Mouse (Mus musculus): ENCODE data around the gene Rnf114.

The Rnf114 gene

GRCm38 (mm10) chr2:167506546-167507260 is 14.3 kb downstream of the Rnf114 start:
- no peak for DNase-seq

GRCm38 (mm10) chr2:167507719-167508385 is 15.4 kb downstream of the Rnf114 start:
- DNase-seq: no peak

GRCm38 (mm10) chr2:167508569-167508968 is 16.1 kb downstream of the Rnf114 start:
- no peak for DNase-seq

GRCm38 (mm10) chr2:167510485-167510884 is 18.0 kb downstream of the Rnf114 start:
- DNase-seq: no peak

- no peak for DNase-seq
Observed at GRCm38 (mm10) chr2:167512365-167512764, 19.9 kb downstream of the Rnf114 start.

- no peak for DNase-seq
Observed at GRCm38 (mm10) chr2:167512970-167513369, 20.5 kb downstream of the Rnf114 start.

- no peak for DNase-seq
Observed at GRCm38 (mm10) chr2:167514641-167515040, 22.2 kb downstream of the Rnf114 start.

GRCm38 (mm10) chr2:167515688-167516087 is 23.2 kb downstream of the Rnf114 start:
- DNase-seq: no peak

GRCm38 (mm10) chr2:167519606-167520252 is 27.3 kb downstream of the Rnf114 start:
- no peak for DNase-seq

GRCm38 (mm10) chr2:167528278-167528677 is 35.8 kb downstream of the Rnf114 start:
- DNase-seq: no peak

GRCm38 (mm10) chr2:167529935-167530513 is 37.6 kb downstream of the Rnf114 start:
- no peak for DNase-seq

- DNase-seq: no peak
Observed at GRCm38 (mm10) chr2:167530536-167530935, 38.1 kb downstream of the Rnf114 start.

GRCm38 (mm10) chr2:167532131-167532530 is 39.7 kb downstream of the Rnf114 start:
- no peak for DNase-seq

- no peak for DNase-seq
Observed at GRCm38 (mm10) chr2:167533880-167534279, 41.4 kb downstream of the Rnf114 start.

- no peak for DNase-seq
Observed at GRCm38 (mm10) chr2:167536320-167536945, 44.0 kb downstream of the Rnf114 start.

GRCm38 (mm10) chr2:167537476-167538297 is 45.2 kb downstream of the Rnf114 start, which contains the start of gene Snai1:
TSS of gene Snai1 (plus strand) at chr2:167538195.
- peak; percentile 93 to 94 for DNase-seq

GRCm38 (mm10) chr2:167538671-167539306 is 46.3 kb downstream of the Rnf114 start:
- no peak for DNase-seq

- DNase-seq: no peak
Observed at GRCm38 (mm10) chr2:167539536-167540476, 47.4 kb downstream of the Rnf114 start.

GRCm38 (mm10) chr2:167540477-167541110 is 48.1 kb downstream of the Rnf114 start:
- DNase-seq: no peak

- DNase-seq: no peak
Observed at GRCm38 (mm10) chr2:167541324-167541723, 48.9 kb downstream of the Rnf114 start.

Data from kidney, adult 8-10 months (tissue).